Mouse (Mus musculus): ENCODE data around the gene Hhip. TPM values are rescaled to one million over a fixed set of nuclear protein-coding genes. Genes with fewer than 3 reads are reported as not detected.

Gene Hhip
- 1.4 TPM for polyA plus RNA-seq (2014; fragmentation: Illumina TruSeq; extraction: RNeasy Lipid Tissue Mini Kit (QIAGEN cat#74804); ENCODE audit: low read depth, low replicate concordance)

GRCm38 (mm10) chr8:80057198-80058174 is at the start of gene Hhip:
Hhip (minus strand) TSS chr8:80058006.

